Mouse (Mus musculus): ENCODE measurements at regions not wholly inside any gene's neighbourhood (a gene's known extent, or its start where the extent isn't known, plus 50 kb on each side); places are given as distances from the start of the nearest gene placed in this dataset.

- DNase-seq (ENCODE audit: low spot score in 2 of 2), result no peak
These were observed 167.5 kb upstream of the Fam83b start for GRCm38 (mm10) chr9:76734387-76734786.

GRCm38 (mm10) chr9:76733812-76734211 is 166.9 kb upstream of the Fam83b start:
- no peak for DNase-seq (ENCODE audit: low spot score in 2 of 2)

- no peak for DNase-seq (ENCODE audit: low spot score in 2 of 2)
These were observed 156.0 kb upstream of the Fam83b start for GRCm38 (mm10) chr9:76722881-76723280.

GRCm38 (mm10) chr9:76715852-76716251 is 148.9 kb upstream of the Fam83b start:
- DNase-seq (ENCODE audit: low spot score in 2 of 2), result no peak

- no peak for DNase-seq (ENCODE audit: low spot score in 2 of 2)
These were observed 139.5 kb upstream of the Fam83b start for GRCm38 (mm10) chr9:76706451-76706850.

- no peak for DNase-seq (ENCODE audit: low spot score in 2 of 2)
These were observed 138.9 kb upstream of the Fam83b start for GRCm38 (mm10) chr9:76705786-76706185.

GRCm38 (mm10) chr9:76695547-76695946 is 128.6 kb upstream of the Fam83b start:
- DNase-seq (ENCODE audit: low spot score in 2 of 2), result no peak

- DNase-seq (ENCODE audit: low spot score in 2 of 2), result no peak
These were observed 126.1 kb upstream of the Fam83b start for GRCm38 (mm10) chr9:76692976-76693375.

- peak; percentile 34 to 42 for DNase-seq (ENCODE audit: low spot score in 2 of 2)
These were observed 93.9 kb upstream of the Fam83b start for GRCm38 (mm10) chr9:76660848-76661247.

GRCm38 (mm10) chr9:76659798-76660197 is 92.9 kb upstream of the Fam83b start:
- DNase-seq (ENCODE audit: low spot score in 2 of 2), result no peak

- no peak for DNase-seq (ENCODE audit: low spot score in 2 of 2)
These were observed 86.4 kb upstream of the Fam83b start for GRCm38 (mm10) chr9:76653311-76653710.

- DNase-seq (ENCODE audit: low spot score in 2 of 2), result no peak
These were observed 82.6 kb upstream of the Fam83b start for GRCm38 (mm10) chr9:76649484-76649883.

- no peak for DNase-seq (ENCODE audit: low spot score in 2 of 2)
These were observed 79.5 kb upstream of the Fam83b start for GRCm38 (mm10) chr9:76646383-76646782.
